Mouse (Mus musculus) retina, adult 2 months (tissue): Measurements from ENCODE around the gene Hcls1.

Source experiments
- DNase-seq: peaks from one replicate; pipeline ENCODE4 v3.0.0-alpha.2; 2012; ENCODE audit warnings: low read depth, low spot score

Gene Hcls1

GRCm38 (mm10) chr16:36989493-36989892 is 54.7 kb downstream of the Hcls1 start:
- no peak for DNase-seq

GRCm38 (mm10) chr16:36989999-36990625 is 55.3 kb downstream of the Hcls1 start, which contains the start of gene Fbxo40:
Gene Fbxo40 (minus strand): TSS chr16:36990467.
- no peak for DNase-seq

GRCm38 (mm10) chr16:36997650-36998049 is 62.9 kb downstream of the Hcls1 start:
- no peak for DNase-seq

- DNase-seq = no peak
Measured at GRCm38 (mm10) chr16:36999366-36999972, 64.7 kb downstream of the Hcls1 start.

DNA sequence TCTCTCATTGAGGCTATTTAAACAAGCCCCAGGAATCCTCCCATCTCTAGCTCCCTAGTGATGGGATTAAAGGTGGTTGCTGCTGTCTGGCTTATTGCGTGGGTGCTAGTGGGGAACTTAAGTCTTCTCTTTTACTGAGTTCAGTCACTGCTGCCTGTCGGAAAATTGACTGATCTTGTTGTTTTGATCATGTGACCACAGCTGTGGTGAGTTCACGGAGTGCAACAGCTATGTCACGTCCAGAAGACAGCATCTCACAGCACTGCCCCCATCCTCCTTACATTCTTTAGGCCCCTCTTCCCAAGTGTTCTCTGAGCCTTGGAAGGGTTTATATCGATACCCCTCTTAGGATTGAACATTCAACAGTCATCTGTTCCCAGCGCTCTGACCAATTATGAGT is 74.5 kb downstream of the Hcls1 start:
- no peak for DNase-seq

- DNase-seq = peak; percentile 60
Measured at GRCm38 (mm10) chr16:37010370-37010769, 75.6 kb downstream of the Hcls1 start.

- DNase-seq = peak; percentile 93
Measured at GRCm38 (mm10) chr16:37011061-37011921, 76.5 kb downstream of the Hcls1 start, which contains the start of gene Polq. Gene Polq (plus strand): TSS chr16:37011786.

DNA sequence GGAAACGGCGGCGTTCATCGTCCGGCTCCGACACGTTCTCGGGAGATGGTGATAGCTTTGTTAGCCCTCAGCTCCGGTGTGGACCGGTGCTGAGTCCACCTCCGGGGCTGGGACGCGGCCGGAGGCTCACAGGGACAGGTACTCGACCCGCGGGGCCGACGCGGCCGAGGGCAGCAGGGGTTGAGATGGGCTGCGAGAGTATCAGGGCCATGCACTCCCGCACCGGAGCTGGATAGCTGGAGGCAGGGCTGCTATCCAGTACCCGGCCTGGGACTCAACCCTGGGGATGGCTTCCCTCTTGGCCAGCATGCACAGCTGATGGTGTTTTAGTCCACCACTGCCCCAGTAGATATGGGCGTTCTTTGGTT is 77.1 kb downstream of the Hcls1 start:
- DNase-seq = no peak

DNA sequence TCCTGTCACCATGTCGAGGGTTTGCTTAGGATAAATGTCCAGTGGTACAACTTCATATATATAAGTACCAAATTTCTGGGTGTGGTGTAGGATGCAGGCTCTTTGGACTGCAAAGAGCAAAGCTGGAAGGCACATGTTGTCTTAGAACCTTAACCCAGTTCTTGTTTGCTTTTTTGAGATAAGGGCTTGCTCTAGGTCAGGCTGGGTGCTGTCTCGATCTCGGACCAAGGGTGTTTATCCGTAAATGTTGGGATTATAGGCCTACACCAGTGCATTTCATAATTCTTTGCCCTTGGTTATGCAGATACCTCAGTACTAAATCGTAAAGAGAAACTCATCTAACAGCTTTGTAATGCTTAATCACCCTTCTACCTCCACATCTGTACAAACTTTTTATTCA is 77.6 kb downstream of the Hcls1 start:
- DNase-seq = no peak
